Mouse (Mus musculus): ENCODE data around the gene Ccar1.

GRCm38 (mm10) chr10:62725771-62726687 is 66.1 kb downstream of the Ccar1 start, which contains the start of gene Stox1:
- peak; percentile 47 for TF ChIP-seq CTCF (IDR thresholded peaks at IDR 0.05; ENCODE audit: borderline replicate concordance, insufficient read depth, low read length)
- no peak for TF ChIP-seq POLR2A (IDR thresholded peaks at IDR 0.05; ENCODE audit: low read depth, low read length)

Measured in embryonic fibroblast, embryonic 13.5 days (primary cell).